Mouse (Mus musculus): ENCODE measurements around the gene Tnfsf10.
A peak's percentile ranks its signal among the peaks of the same experiment; 100 is the strongest.
"Not testable (repeated sequence)": the region's sequence is repeated elsewhere in the genome, so short reads cannot be mapped to it uniquely, and the experiment has no call there.

The Tnfsf10 gene

DNA sequence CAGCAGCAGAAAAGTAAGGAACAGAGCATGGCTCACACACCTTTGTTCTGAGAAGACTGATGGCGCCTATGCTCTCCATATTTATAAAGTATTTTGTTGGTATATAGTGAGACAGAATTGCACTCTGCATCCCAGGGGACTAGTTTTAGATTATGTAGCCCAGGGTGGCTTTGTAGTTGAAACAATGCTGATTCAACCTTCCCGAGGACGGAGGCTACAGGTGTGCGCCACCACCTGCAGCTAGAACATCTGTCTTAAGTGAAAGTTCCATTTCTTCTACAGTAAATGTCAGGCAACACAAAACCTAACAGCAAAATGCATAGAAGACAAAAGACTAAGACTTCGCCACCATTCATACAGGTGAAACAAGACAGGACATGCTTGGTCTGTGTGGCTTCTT, 26.5 kb upstream of the Tnfsf10 start:
- Histone ChIP-seq H3K36me3 (ENCODE audit: control insufficient read depth, insufficient read depth, low read length, poor library complexity, severe bottlenecking) (no peaks in the 10 kb centered on the region), H3K27me3 (ENCODE audit: control insufficient read depth, insufficient read depth, low read length, poor library complexity, severe bottlenecking) (no peaks in the 10 kb centered on the region)
- no peak for DNase-seq (ENCODE audit: low read depth, low spot score)

- not testable (repeated sequence) for H3K36me3 ChIP-seq (ENCODE audit: control insufficient read depth, insufficient read depth, low read length, poor library complexity, severe bottlenecking); DNase-seq (ENCODE audit: low read depth, low spot score); H3K27me3 ChIP-seq (ENCODE audit: control insufficient read depth, insufficient read depth, low read length, poor library complexity, severe bottlenecking)
Observed at GRCm38 (mm10) chr3:27290945-27291344, 25.9 kb upstream of the Tnfsf10 start.

- H3K36me3 ChIP-seq (ENCODE audit: control insufficient read depth, insufficient read depth, low read length, poor library complexity, severe bottlenecking); DNase-seq (ENCODE audit: low read depth, low spot score); H3K27me3 ChIP-seq (ENCODE audit: control insufficient read depth, insufficient read depth, low read length, poor library complexity, severe bottlenecking): not testable (repeated sequence)
Observed at GRCm38 (mm10) chr3:27291411-27291810, 25.4 kb upstream of the Tnfsf10 start.

DNA sequence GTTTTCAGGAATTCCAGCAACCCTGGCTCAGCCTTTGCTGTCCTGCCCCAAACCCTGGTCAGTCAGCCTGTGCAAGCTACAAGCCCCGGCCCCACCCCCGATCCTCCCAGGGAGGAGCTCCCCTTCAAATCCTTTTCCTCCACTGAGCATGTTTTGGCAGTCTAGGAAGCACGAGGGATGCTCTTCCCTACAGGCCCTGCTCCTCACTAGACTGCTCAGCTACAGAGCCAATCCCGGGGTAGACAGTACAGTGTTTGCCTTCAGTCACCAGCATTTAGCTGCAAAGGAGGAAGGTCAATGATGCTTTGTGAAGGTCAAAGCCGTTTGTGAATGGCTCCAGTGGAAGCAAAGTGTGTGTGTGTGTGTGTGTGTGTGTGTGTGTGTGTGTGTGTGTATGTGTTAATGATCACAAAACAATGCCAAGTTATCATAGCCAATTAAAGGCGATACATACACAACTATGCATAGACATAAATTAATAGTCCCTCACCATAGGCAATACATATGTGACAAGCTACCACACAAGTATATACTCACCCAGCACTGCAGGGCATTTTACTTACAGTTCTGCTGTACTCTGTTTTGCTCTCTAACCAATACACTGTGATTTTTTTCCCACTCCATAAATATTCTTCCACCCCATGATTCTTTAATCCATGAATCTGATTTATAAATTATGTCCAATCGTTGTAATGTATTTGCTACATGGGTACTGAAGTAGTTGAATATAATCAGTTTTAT, 23.0 kb upstream of the Tnfsf10 start:
- no peaks in the 10 kb centered on the region for H3K27me3 ChIP-seq (ENCODE audit: control insufficient read depth, insufficient read depth, low read length, poor library complexity, severe bottlenecking)
- DNase-seq (ENCODE audit: low read depth, low spot score) = no peak
- no peaks in the 10 kb centered on the region for H3K36me3 ChIP-seq (ENCODE audit: control insufficient read depth, insufficient read depth, low read length, poor library complexity, severe bottlenecking)

DNA sequence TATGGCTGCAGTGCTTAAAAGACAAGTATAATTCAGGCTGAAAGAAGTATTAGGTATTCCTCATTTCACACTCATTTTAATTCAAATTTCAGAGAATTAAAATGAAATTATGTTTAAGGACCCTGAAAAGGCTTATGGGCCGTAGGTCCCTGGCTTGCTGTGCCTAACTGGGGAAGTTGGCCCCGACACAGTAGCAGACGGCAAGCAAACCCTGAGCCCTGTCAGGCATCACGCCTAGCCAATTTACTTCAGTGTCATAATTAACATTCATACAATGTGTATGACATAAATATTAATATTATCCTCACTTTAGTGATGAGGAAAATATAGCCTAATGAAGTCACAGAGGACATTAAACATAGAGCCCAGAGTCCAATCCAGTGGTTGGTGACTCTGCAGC, 16.4 kb upstream of the Tnfsf10 start:
- no peak for DNase-seq (ENCODE audit: low read depth, low spot score)
- Histone ChIP-seq H3K36me3 (ENCODE audit: control insufficient read depth, insufficient read depth, low read length, poor library complexity, severe bottlenecking) (no peaks in the 10 kb centered on the region), H3K27me3 (ENCODE audit: control insufficient read depth, insufficient read depth, low read length, poor library complexity, severe bottlenecking) (no peaks in the 10 kb centered on the region)

GRCm38 (mm10) chr3:27302339-27303022, 14.3 kb upstream of the Tnfsf10 start:
- no peak for DNase-seq (ENCODE audit: low read depth, low spot score)
- Histone ChIP-seq H3K27me3 (ENCODE audit: control insufficient read depth, insufficient read depth, low read length, poor library complexity, severe bottlenecking) (no peaks in the 10 kb centered on the region), H3K36me3 (ENCODE audit: control insufficient read depth, insufficient read depth, low read length, poor library complexity, severe bottlenecking) (no peaks in the 10 kb centered on the region)

GRCm38 (mm10) chr3:27306815-27307214, 10.0 kb upstream of the Tnfsf10 start:
- no peak for DNase-seq (ENCODE audit: low read depth, low spot score)
- Histone ChIP-seq H3K36me3 (ENCODE audit: control insufficient read depth, insufficient read depth, low read length, poor library complexity, severe bottlenecking) (no peaks in the 10 kb centered on the region), H3K27me3 (ENCODE audit: control insufficient read depth, insufficient read depth, low read length, poor library complexity, severe bottlenecking) (no peaks in the 10 kb centered on the region)

DNA sequence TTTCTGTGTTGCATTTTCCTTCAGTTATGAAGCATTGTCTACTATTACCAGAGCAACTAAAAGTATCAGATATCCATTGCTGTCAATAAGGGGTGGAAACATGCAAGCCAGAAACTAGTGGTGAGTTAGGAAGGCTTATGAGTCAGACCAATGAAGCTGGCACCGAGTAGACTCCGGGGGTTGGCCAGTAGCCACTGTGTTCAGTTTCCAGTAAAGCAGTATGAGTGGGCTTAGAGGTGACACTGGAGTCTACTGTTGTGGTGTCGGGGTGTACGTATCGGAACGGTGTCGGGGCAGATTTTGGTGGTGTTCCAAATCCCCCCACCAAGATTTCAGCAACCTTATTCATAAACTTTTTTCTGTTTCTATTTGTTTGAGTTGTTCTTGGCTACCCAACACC, 5.9 kb upstream of the Tnfsf10 start:
- no peak for DNase-seq (ENCODE audit: low read depth, low spot score)
- no peaks in the 10 kb centered on the region for H3K36me3 ChIP-seq (ENCODE audit: control insufficient read depth, insufficient read depth, low read length, poor library complexity, severe bottlenecking)

GRCm38 (mm10) chr3:27311475-27311874, 5.4 kb upstream of the Tnfsf10 start:
- no peaks in the 10 kb centered on the region for H3K27me3 ChIP-seq (ENCODE audit: control insufficient read depth, insufficient read depth, low read length, poor library complexity, severe bottlenecking)
- H3K36me3 ChIP-seq (ENCODE audit: control insufficient read depth, insufficient read depth, low read length, poor library complexity, severe bottlenecking) = no peaks in the 10 kb centered on the region
- no peak for DNase-seq (ENCODE audit: low read depth, low spot score)

More for the DNA sequence above, 5.9 kb upstream of the Tnfsf10 start:
- no peaks in the 10 kb centered on the region for H3K27me3 ChIP-seq (ENCODE audit: control insufficient read depth, insufficient read depth, low read length, poor library complexity, severe bottlenecking)

DNA sequence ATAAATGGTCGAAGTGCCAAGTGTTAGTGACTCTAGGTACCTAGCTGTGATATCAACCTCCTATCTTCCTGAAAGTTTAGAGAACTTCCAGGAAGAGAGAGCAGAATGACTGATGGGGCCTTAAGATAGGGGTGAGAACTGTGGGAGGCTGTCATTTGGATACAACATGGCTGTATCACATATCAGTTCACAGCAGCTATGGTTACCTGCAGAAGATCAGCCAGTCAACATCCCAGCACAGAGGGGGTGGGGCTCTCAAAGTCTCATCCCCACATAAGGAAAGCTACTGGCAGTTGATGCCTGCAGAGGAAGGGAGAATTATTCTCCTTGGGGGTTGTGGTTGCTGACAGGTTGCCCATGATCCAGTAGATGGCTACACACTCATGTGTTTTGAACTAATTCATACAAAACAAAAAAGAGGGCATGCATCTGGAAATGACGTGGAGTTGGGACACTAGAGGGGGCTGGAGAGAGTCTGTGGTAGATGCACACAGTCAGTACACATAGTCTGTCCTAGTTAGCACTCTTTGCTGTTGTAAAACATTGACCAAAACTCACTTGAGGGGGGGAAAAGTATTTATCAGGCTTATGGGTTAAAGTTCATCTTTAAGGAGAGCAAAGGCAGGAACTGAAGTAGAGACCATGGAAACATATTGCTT, 2.2 kb upstream of the Tnfsf10 start:
- peak; percentile 41 for DNase-seq (ENCODE audit: low read depth, low spot score)
- no peaks in the 10 kb centered on the region for H3K36me3 ChIP-seq (ENCODE audit: control insufficient read depth, insufficient read depth, low read length, poor library complexity, severe bottlenecking)

DNA sequence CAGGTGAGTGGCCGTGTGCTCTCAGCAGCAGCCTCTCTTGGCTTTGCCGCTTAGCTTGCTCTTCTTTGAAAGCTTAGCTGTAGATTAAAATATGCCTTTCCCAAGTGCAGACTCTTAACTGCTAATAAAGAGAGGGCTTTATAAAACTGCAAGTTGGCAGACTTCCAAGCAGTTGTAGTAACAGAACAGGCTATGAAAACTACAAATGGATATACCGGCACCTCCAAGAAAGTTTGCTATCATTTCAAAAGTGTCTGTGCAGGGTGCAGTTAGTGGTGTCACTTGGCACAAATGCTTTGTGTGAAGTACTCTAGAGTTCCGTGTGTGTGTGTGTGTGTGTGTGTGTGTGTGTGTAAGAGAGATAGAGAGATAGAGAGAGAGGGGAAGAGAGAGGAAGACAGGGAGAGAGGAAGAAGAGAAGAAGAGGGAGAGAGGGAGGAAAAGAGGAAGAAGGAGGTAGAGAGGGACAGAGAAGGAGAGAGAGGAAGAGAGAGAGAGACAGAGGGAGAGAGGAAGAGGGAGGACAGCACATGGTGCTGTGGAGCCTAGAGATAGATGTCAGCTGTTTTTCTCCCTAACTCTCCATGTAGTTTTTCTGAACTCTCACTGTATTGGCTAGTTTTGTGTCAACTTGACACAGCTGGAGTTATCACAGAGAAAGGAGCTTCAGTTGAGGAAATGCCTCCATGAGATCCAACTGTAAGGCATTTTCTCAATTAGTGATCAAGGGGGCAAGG, 628 bp downstream of the Tnfsf10 start:
- no peak for DNase-seq (ENCODE audit: low read depth, low spot score)
- Histone ChIP-seq H3K27me3 (ENCODE audit: control insufficient read depth, insufficient read depth, low read length, poor library complexity, severe bottlenecking) (no peaks in the 10 kb centered on the region), H3K36me3 (ENCODE audit: control insufficient read depth, insufficient read depth, low read length, poor library complexity, severe bottlenecking) (no peaks in the 10 kb centered on the region)

More for the DNA sequence above, 2.2 kb upstream of the Tnfsf10 start:
- no peaks in the 10 kb centered on the region for H3K27me3 ChIP-seq (ENCODE audit: control insufficient read depth, insufficient read depth, low read length, poor library complexity, severe bottlenecking)

DNA sequence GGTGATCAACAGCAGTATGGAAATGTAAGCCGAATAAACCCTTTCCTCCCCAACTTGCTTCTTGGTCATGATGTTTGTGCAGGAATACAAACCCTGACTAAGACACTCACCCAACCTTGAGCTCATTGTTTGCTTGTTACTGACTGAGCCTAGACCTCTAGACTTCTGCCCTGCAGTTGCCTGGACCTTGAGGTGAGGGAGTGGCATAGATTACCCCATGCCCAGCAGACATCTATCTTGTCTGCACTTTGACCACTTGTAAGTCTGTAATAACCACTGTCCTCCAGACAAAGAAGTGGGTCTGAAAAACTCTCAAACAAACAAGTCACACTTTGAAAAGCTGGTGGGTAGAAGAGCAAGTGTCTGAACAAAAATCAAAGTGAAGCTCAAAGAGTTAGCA, 2.8 kb downstream of the Tnfsf10 start:
- Histone ChIP-seq H3K36me3 (ENCODE audit: control insufficient read depth, insufficient read depth, low read length, poor library complexity, severe bottlenecking) (no peaks in the 10 kb centered on the region; the same call in 1 of the 2 replicates), H3K27me3 (ENCODE audit: control insufficient read depth, insufficient read depth, low read length, poor library complexity, severe bottlenecking) (no peaks in the 10 kb centered on the region)
- no peak for DNase-seq (ENCODE audit: low read depth, low spot score)

GRCm38 (mm10) chr3:27320613-27321495, 4.0 kb downstream of the Tnfsf10 start:
- H3K27me3 ChIP-seq (ENCODE audit: control insufficient read depth, insufficient read depth, low read length, poor library complexity, severe bottlenecking) = no peaks in the 10 kb centered on the region
- no peaks in the 10 kb centered on the region; the same call in 1 of the 2 replicates for H3K36me3 ChIP-seq (ENCODE audit: control insufficient read depth, insufficient read depth, low read length, poor library complexity, severe bottlenecking)
- DNase-seq (ENCODE audit: low read depth, low spot score) = no peak

- no peak for DNase-seq (ENCODE audit: low read depth, low spot score)
- Histone ChIP-seq H3K27me3 (ENCODE audit: control insufficient read depth, insufficient read depth, low read length, poor library complexity, severe bottlenecking) (no peaks in the 10 kb centered on the region), H3K36me3 (ENCODE audit: control insufficient read depth, insufficient read depth, low read length, poor library complexity, severe bottlenecking) (no peaks in the 10 kb centered on the region; the same call in 1 of the 2 replicates)
Observed at GRCm38 (mm10) chr3:27322591-27322990, 5.8 kb downstream of the Tnfsf10 start.
